Mouse (Mus musculus) brain, embryonic 14.5 days (tissue): ENCODE measurements around the gene Gm12666.

ENCODE experiments used
- CTCF ChIP-seq: fragments of 200-500 bp; IDR thresholded peaks from 2 replicates; pipeline ENCODE4 v1.5.1; 2012; ENCODE audit warnings: inconsistent platforms, mild to moderate bottlenecking, moderate library complexity, borderline replicate concordance; ENCODE audit not compliant: insufficient read depth, insufficient read length; ENCODE audit errors: extremely low read depth
- POLR2A ChIP-seq: fragments of 200-500 bp; IDR thresholded peaks from 2 replicates; pipeline ENCODE4 v1.6.1; 2012; ENCODE audit warnings: mild to moderate bottlenecking, inconsistent platforms, borderline replicate concordance; ENCODE audit not compliant: poor library complexity, insufficient read depth, insufficient read length, severe bottlenecking; ENCODE audit errors: extremely low read depth

GRCm38 (mm10) chr4:92152646-92153045, 38.9 kb downstream of the Gm12666 start:
- TF ChIP-seq CTCF: no peak
- no peak for TF ChIP-seq POLR2A
